Mouse (Mus musculus) small intestine, adult 2 months (tissue): ENCODE measurements around the gene Nr3c2. TPM values are rescaled to one million over a fixed set of nuclear protein-coding genes. Genes with fewer than 3 reads are reported as not detected.

Source experiments
- H3K27ac ChIP-seq: fragments of 200-500 bp; 2 replicates; pipeline ENCODE4 v1.5.1; 2012; ENCODE audit warnings: low read depth, low read length, control low read depth, inconsistent platforms; ENCODE audit not compliant: insufficient read depth
- H3K27me3 ChIP-seq: fragments of 200-500 bp; 2 replicates; pipeline ENCODE4 v1.6.1; 2012; ENCODE audit warnings: mild to moderate bottlenecking, moderate library complexity, low read length, inconsistent platforms; ENCODE audit not compliant: control insufficient read depth, insufficient read depth
- H3K36me3 ChIP-seq: fragments of 200-500 bp; 2 replicates; pipeline ENCODE4 v1.6.1; 2012; ENCODE audit warnings: mild to moderate bottlenecking, low read length, control low read depth, inconsistent platforms; ENCODE audit not compliant: control insufficient read depth, insufficient read depth
- H3K4me1 ChIP-seq: fragments of 200-500 bp; 2 replicates; pipeline ENCODE4 v1.6.1; 2012; ENCODE audit warnings: low read length, inconsistent platforms, mixed read lengths; ENCODE audit not compliant: control insufficient read depth, insufficient read depth, insufficient read length
- H3K4me3 ChIP-seq: fragments of 200-500 bp; 2 replicates; pipeline ENCODE4 v1.5.1; 2012; ENCODE audit warnings: low read depth, mild to moderate bottlenecking, control low read depth, inconsistent platforms, low read length, moderate library complexity
- CTCF ChIP-seq: fragments of 200-500 bp; IDR thresholded peaks from 2 replicates; pipeline ENCODE4 v1.5.1; 2012; ENCODE audit warnings: low read depth, mild to moderate bottlenecking, control low read depth, inconsistent platforms, low read length, moderate library complexity, mixed read lengths; ENCODE audit not compliant: insufficient replicate concordance, insufficient read length; ENCODE audit errors: extremely low read depth
- POLR2A ChIP-seq: fragments of 200-500 bp; IDR thresholded peaks from 2 replicates; pipeline ENCODE4 v1.6.1; 2012; ENCODE audit warnings: low read depth, mild to moderate bottlenecking, control low read depth, inconsistent platforms, low read length, moderate library complexity
- WGBS: fragments of 180-500 bp; shearing (Covaris S2); methylation state at CpG from one replicate; pipeline ENCODE4 v1.1.7; 2018; 5-methylcytosine and 5-hydroxymethylcytosine counted together
- polyA plus RNA-seq: library from polyadenylated mRNA; depleted of rRNA; stranded (reverse); fragments of >200 nt; gene quantifications from 2 replicates; pipeline ENCODE4 v1.2.3, GENCODE M21; 2012

Nr3c2 gene
- polyA plus RNA-seq, 1 experiment, result 12.0 TPM

DNA sequence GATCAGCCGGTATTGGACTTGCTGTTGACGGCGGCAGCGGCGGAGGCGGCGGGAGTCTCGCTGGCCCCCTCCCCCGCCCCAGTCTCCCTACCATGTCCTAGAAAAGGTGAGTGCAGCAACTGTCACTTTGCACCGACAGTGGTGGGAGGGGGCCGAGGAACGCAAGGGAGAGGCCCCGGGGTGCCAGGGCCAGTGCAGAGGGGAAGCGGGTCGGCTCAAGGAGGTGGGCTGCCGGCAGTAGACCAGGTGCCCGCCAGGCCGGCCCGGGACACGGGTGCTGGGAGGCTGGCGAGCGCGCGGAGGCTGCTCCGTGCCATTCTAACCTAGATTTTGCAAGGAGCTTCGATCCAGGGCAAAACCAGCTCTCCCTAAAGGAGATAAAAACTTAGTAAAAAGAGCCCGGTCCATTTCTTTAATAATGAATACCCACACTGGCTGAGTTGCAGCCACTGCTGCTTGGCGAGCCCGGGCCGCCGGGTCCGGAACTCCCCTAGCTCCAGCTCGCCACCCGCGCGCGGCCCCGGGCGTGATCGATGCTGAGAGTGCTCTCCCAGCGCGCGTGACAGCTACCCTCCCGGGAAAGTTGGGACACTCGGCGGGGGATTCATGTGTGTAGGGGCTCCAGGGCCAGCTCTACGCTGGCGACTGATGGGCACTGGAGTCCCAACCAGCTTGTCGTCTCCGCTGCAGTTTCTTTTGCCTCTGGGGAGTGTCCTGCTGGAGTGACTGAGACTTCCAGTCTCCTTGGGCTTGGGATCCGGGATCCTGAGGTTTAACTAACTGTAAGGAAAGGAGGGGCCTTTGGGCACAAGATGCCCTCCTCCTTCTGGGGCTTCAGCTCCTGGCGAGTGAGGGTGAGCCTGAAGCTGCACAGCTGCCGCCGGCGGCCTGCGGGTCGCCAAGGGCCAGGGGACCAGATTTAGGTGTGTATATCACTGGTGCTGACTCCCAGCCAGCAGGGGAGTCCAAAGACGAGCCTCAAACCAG is 1.2 kb downstream of the Nr3c2 start:
- Histone ChIP-seq H3K36me3 (no peaks in the 10 kb centered on the region), H3K27ac (peak overlapping the region; percentile 86), H3K4me3 (peak overlapping the region; percentile 84), H3K27me3 (no peaks in the 10 kb centered on the region), H3K4me1 (no peaks in the 10 kb centered on the region; the same call in 1 of the 2 replicates)
- WGBS, result 1% methylated on average over 58 of the region's 58 CpGs
- 0 out of 2 replicates have a peak, but pooled peaks have one; percentile 34 for TF ChIP-seq POLR2A
- TF ChIP-seq CTCF, result no peak

- TF ChIP-seq CTCF (no peak), POLR2A (peak; percentile 99)
- WGBS, result under 1% methylated on average over 41 of the region's 41 CpGs
- no peaks in the 10 kb centered on the region; the same call in 1 of the 2 replicates for H3K4me1 ChIP-seq
- no peaks in the 10 kb centered on the region for H3K27me3 ChIP-seq
- H3K36me3 ChIP-seq, result no peaks in the 10 kb centered on the region
- peak overlapping the region; percentile 86 for H3K27ac ChIP-seq
- peak overlapping the region; percentile 84 for H3K4me3 ChIP-seq
Observed at GRCm38 (mm10) chr8:76901430-76902204, 2.4 kb downstream of the Nr3c2 start.

GRCm38 (mm10) chr8:76902205-76903078 is 3.2 kb downstream of the Nr3c2 start:
- Histone ChIP-seq H3K27ac (peak overlapping the region; percentile 74), H3K4me1 (no peaks in the 10 kb centered on the region; the same call in 1 of the 2 replicates), H3K36me3 (no peaks in the 10 kb centered on the region), H3K27me3 (no peaks in the 10 kb centered on the region), H3K4me3 (peak overlapping the region; percentile 88)
- WGBS, result under 1% methylated on average over 35 of the region's 35 CpGs
- TF ChIP-seq POLR2A (peak; percentile 73), CTCF (no peak)

DNA sequence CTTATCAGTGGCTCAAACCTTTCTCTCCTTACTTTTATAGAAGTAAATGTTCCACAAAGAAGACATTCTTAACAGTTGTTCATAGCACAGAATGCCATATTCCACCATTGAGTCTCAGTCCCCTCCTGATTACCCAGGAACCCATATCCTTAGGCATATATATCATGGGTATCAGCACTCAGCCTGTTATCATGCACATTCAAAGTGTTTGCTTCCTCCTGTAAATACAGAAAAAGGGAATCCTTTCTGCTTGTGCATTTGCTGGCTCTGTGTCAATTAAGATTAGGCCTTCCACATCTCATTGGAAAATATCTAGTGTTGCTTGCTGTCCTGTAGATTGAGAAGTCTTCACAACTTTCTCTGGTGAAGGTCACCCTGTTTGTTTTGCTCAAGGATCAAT is 12.0 kb downstream of the Nr3c2 start:
- TF ChIP-seq POLR2A (no peak), CTCF (no peak)
- Histone ChIP-seq H3K4me1 (peaks cover 14% of the 10 kb centered on the region; the same call in 1 of the 2 replicates), H3K27ac (peak overlapping the region; percentile 68), H3K27me3 (no peaks in the 10 kb centered on the region), H3K36me3 (peaks cover 20% of the 10 kb centered on the region), H3K4me3 (no peak overlapping the region)

DNA sequence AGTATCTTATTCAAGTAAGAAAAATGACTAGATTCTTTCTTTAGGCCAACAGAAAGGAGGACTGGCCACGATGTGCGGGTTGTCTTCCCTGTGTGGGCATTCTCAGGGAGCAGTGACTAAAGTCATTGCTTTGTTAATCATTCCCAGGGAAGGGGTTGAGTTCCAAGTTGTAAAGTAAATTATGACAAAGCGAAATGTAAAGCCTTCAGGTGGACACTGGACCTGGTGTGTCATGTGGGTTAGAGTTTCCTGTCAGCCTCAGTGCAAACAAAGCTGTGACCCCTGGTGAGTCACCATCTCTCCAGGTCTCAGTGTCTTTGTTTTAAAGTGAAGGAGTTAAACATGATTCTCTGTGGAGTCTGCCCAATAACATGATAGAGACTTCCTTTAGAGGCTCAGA is 13.4 kb downstream of the Nr3c2 start:
- no peak for TF ChIP-seq CTCF
- TF ChIP-seq POLR2A, result peak; percentile 39; the same call in 1 of the 2 replicates
- WGBS, result 30% methylated on average over 3 of the region's 3 CpGs
- Histone ChIP-seq H3K27me3 (no peaks in the 10 kb centered on the region), H3K27ac (peak overlapping the region; percentile 90), H3K4me1 (peaks cover 14% of the 10 kb centered on the region; the same call in 1 of the 2 replicates), H3K36me3 (peaks cover 20% of the 10 kb centered on the region), H3K4me3 (no peak overlapping the region)

- H3K27me3 ChIP-seq, result no peaks in the 10 kb centered on the region
- peaks cover 18% of the 10 kb centered on the region for H3K36me3 ChIP-seq
- peaks cover 14% of the 10 kb centered on the region; the same call in 1 of the 2 replicates for H3K4me1 ChIP-seq
- H3K27ac ChIP-seq, result peak overlapping the region; percentile 90
- H3K4me3 ChIP-seq, result no peak overlapping the region
- 30% methylated on average over 4 of the region's 4 CpGs for WGBS
- TF ChIP-seq POLR2A (no peak), CTCF (no peak)
Observed at GRCm38 (mm10) chr8:76913207-76913606, 14.0 kb downstream of the Nr3c2 start.
